Mouse (Mus musculus) heart, postnatal 10 days (tissue): ENCODE data around the gene Acox1. TPM values are rescaled to one million over a fixed set of nuclear protein-coding genes. Genes with fewer than 3 reads are reported as not detected.

Experiments
- DNase-seq, 2 experiments: peaks; one replicate each; pipeline ENCODE4 v3.0.0; 2021
- intact Hi-C: fragments of 180-260 bp; cut with DNase I; formaldehyde crosslinking; loops from one replicate; pipeline ENCODE4 v1.15.1; 2025
- total RNA-seq, 2 experiments: library from RNA; stranded (reverse); gene quantifications; 2 replicates each; pipeline ENCODE4 v1.2.3; 2021

Acox1 gene
- total RNA-seq, 2 experiments from 2014 or later = 92.5 to 99.9 TPM

- DNase-seq = no peak
- intact Hi-C loops = no loop called here
These were observed 28.6 kb downstream of the Acox1 start for GRCm38 (mm10) chr11:116170003-116170800.

GRCm38 (mm10) chr11:116169214-116169613, 29.6 kb downstream of the Acox1 start:
- no peak for DNase-seq
- intact Hi-C loops = no loop called here

- DNase-seq = peak; percentile 97
- intact Hi-C loops = loop anchor here (2.0 kb wide), 1 partner anchor 29 kb away; the partner anchor contains the start of gene Mrpl38
These were observed 30.9 kb downstream of the Acox1 start, which contains the start of gene Fbf1 for GRCm38 (mm10) chr11:116167884-116168439. Fbf1 (minus strand) TSS chr11:116168166.

- intact Hi-C loops = loop anchor here (2.0 kb wide), 1 partner anchor 28 kb away; the partner anchor contains the start of gene Mrpl38
- DNase-seq = peak in 1 of 2 experiments; percentile 31
These were observed 31.6 kb downstream of the Acox1 start for GRCm38 (mm10) chr11:116167232-116167631.

- intact Hi-C loops = no loop called here
- no peak for DNase-seq
These were observed 35.8 kb downstream of the Acox1 start for GRCm38 (mm10) chr11:116163002-116163401.

GRCm38 (mm10) chr11:116162146-116162545, 36.7 kb downstream of the Acox1 start:
- no peak for DNase-seq
- intact Hi-C loops = no loop called here

- intact Hi-C loops = no loop called here
- no peak for DNase-seq
These were observed 37.5 kb downstream of the Acox1 start for GRCm38 (mm10) chr11:116161312-116161711.

- no peak for DNase-seq
- intact Hi-C loops = no loop called here
These were observed 47.9 kb downstream of the Acox1 start for GRCm38 (mm10) chr11:116150960-116151359.

GRCm38 (mm10) chr11:116149341-116149740, 49.5 kb downstream of the Acox1 start:
- intact Hi-C loops = no loop called here
- DNase-seq = no peak

GRCm38 (mm10) chr11:116148761-116149221, 50.1 kb downstream of the Acox1 start:
- intact Hi-C loops = no loop called here
- DNase-seq = no peak

GRCm38 (mm10) chr11:116146294-116146985, 52.4 kb downstream of the Acox1 start:
- peak in 1 of 2 experiments; percentile 22 for DNase-seq
- intact Hi-C loops = no loop called here

- intact Hi-C loops = no loop called here
- no peak for DNase-seq
These were observed 53.2 kb downstream of the Acox1 start for GRCm38 (mm10) chr11:116145481-116146293.

GRCm38 (mm10) chr11:116143468-116143867, 55.4 kb downstream of the Acox1 start:
- intact Hi-C loops = no loop called here
- DNase-seq = no peak

- DNase-seq = no peak
- intact Hi-C loops = no loop called here
These were observed 56.4 kb downstream of the Acox1 start for GRCm38 (mm10) chr11:116142211-116142991.

GRCm38 (mm10) chr11:116138468-116139138, 60.2 kb downstream of the Acox1 start, which contains the start of gene Mrpl38:
Mrpl38 (minus strand) TSS chr11:116138868.
- peak; percentile 91 to 92 for DNase-seq
- intact Hi-C loops = loop anchor here (1.0 to 5.0 kb wide), 5 partner anchors 28 to 324 kb away; partner anchors contain the start of genes Acox1 and Ten1

- DNase-seq = no peak
- intact Hi-C loops = loop anchor here (2.0 to 5.0 kb wide), 4 partner anchors 29 to 324 kb away; partner anchors contain the start of genes Acox1 and Ten1
These were observed 60.8 kb downstream of the Acox1 start for GRCm38 (mm10) chr11:116138096-116138467.

GRCm38 (mm10) chr11:116134171-116134570, 64.7 kb downstream of the Acox1 start:
- intact Hi-C loops = loop anchor here (5.0 kb wide), 1 partner anchor 122 kb away; the partner anchor contains the start of gene Galk1
- DNase-seq = no peak

- intact Hi-C loops = loop anchor here (5.0 kb wide), 1 partner anchor 121 kb away; the partner anchor contains the start of gene Galk1
- no peak for DNase-seq
These were observed 65.3 kb downstream of the Acox1 start for GRCm38 (mm10) chr11:116133497-116133896.
